Mouse (Mus musculus): ENCODE data around the gene Ipp.

DNA sequence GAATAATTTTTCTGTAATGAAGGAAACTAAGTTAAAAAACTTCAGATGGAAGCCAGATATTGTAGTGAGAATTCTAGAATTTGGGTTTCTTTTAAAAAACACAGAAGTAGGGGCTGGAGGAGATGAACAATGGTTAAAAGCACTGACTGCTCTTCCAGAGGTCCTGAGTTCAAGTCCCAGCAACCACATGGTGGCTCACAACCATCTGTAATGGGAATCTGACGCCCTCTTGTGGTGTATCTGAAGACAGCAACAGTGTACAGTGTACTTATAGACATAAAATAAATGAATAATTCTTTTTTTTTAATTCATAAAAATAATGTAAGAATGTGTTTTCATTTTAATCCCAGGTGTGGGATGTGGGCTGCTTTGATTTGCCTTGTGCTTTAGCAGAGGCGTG, 23.8 kb downstream of the Ipp start:
- peak; percentile 39 for TF ChIP-seq CTCF (IDR thresholded peaks at IDR 0.05; ENCODE audit: low read depth)
- no peak for TF ChIP-seq EP300 (IDR thresholded peaks at IDR 0.05; ENCODE audit: low read depth)
